Mouse (Mus musculus): Measurements from ENCODE around the gene Gm20820.
"Not testable (repeated sequence)": the region's sequence is repeated elsewhere in the genome, so short reads cannot be mapped to it uniquely, and the experiment has no call there.

Gm20820 gene

DNA sequence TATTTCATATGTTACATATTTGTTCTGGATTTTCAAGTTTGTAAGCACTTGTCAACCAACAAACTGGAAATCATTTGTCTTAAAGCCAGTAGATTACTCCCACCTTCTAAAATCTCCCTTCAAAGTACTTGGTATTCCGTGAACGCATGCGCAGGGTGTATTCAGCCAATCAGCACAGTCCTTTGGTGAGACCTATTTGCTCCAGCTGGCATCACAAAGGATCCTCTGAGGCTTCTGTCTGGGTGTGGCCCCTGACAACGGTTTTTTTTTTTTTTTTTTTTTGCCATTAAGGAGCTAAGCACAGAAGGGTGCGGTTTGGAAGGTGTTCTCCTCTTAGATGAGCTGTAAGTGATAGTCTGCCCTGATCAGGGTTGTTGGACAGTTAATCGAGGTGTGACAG, at the start of gene Gm20820:
Gm20820 (plus strand) TSS at position 301 of the 400 bp plus-strand sequence.
- DNase-seq = not testable (repeated sequence)

All from lung, postnatal 10 days (tissue).